Mouse (Mus musculus) cerebellum, adult 11 months (tissue): ENCODE measurements around the gene Chd8.
A peak's percentile ranks its signal among the peaks of the same experiment; 100 is the strongest.
"Not testable (repeated sequence)": the region's sequence is repeated elsewhere in the genome, so short reads cannot be mapped to it uniquely, and the experiment has no call there.

Experiments used
- DNase-seq: peaks from one replicate; pipeline ENCODE4 v3.0.0; 2022

The Chd8 gene

DNA sequence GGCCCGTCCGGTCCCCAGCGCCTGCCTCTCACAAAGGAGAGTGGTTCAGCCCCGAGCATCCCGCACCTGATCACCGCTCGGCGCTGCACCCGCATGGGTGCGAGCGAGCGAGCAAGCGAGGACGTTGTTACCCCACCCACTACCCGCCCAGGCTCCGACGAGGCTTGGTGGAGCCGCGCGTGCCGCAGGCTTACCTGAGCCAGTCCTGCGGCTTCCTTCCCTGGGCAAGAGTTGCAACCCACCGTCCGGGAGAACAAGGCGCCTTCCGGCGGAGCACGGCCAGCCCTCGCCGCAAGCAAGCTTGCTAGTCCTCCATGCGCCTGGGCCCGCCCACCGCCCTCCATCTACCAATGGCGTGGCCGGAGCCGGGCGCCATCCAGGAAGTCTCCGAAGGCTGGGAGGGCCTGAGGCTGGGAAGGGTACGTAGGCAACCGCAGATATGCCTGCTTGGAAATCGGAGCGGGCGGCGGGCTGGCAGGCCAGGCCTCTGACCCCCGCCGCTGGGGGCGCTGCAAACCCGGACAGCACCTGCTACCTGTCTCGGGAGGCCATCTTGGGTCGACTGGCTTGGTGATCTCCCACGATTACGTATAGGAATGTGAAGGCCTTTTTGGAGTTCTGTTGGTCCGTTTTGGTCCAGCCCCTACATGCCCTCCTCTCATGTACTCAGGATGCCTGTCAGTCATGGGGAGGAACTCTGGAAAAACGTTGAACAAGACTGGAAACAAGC is at the start of gene Chd8:
Gene Chd8, minus strand, starts transcription at position 297 of the 730 bp plus-strand sequence.
- peak; percentile 98 for DNase-seq

- DNase-seq: no peak
Observed at GRCm38 (mm10) chr14:52306100-52306499, 48.5 kb upstream of the Chd8 start.

DNA sequence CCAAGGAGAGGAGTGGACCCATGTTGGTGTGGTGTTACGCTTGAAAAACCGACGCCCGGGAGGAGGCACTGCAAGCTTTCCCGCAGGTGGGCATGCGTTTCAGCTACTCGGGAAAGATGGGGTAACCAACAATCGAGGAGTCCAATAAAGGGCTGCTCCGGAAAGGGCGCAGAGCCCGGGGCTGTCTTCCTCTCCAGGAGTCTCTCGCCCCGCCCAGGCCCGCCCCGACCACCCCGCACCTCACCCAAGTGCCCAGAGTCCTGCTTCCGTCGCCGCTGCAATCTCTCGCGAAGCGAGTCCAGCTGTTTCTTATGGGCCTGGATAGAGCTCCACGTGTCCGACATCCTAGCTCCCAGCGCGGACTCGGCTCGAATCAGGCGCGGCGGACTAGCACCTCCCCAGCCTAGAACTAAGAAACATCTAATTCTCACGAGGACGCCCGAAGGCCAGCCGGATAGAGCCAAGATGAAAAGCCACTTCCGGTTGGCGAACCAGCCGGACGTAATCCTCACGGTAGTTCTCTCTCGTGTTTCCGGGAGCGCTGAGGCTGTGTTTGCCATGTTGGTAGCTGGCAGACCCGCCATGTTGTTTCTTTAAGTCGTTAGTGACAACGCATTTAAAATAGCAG is 47.2 kb upstream of the Chd8 start, which contains the start of gene Mettl3:
Gene Mettl3, minus strand, starts transcription at position 485 of the 628 bp plus-strand sequence.
- peak; percentile 86 for DNase-seq

DNA sequence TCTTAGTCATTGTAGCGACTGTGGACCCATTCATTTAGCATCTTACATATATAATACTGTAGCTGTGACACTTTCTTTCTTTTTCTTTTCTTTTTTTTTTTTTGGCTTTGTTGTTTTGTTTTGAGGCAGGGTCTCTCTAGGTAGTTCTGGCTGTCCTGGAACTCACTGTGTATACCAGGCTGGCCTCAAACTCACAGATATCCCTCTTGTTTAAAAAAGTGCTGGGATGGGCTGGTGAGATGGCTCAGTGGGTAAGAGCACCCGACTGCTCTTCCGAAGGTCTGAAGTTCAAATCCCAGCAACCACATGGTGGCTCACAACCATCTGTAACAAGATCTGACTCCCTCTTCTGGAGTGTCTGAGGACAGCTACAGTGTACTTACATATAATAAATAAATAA is 45.9 kb upstream of the Chd8 start:
- DNase-seq: not testable (repeated sequence)

DNA sequence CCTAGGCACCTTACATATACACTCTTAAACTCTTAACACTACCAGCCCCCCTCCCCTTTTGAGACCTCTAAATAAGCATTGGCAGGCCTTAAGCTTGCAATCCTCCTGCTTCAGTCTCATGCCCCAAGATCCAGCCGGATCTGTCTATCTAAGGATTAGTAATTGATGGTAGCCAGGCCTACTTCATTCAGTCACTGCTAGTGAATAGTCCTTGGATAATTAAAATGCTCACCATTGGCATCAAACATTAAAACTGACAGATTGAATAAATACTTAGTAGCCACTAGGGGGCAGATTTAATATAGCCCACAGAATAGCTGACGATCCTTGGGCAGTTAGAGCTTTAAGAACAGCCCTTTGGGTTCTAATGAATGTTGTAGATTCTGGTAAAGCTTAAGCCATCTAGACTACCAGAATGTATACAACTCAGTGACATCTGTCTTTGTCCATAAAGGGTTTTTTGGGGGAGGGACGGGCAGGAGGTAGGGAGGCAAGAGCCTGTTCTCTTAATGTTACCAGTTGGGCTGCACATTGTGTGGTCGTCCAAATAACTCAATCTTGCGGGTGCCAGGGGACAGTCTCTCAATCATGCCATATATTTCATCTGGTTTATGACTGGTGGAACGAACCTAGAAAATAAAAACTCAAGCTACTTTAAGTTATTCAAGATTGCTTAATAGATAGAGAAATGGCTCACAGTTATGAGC is 38.1 kb upstream of the Chd8 start:
- no peak for DNase-seq

GRCm38 (mm10) chr14:52284191-52284590 is 26.6 kb upstream of the Chd8 start:
- DNase-seq: no peak

DNA sequence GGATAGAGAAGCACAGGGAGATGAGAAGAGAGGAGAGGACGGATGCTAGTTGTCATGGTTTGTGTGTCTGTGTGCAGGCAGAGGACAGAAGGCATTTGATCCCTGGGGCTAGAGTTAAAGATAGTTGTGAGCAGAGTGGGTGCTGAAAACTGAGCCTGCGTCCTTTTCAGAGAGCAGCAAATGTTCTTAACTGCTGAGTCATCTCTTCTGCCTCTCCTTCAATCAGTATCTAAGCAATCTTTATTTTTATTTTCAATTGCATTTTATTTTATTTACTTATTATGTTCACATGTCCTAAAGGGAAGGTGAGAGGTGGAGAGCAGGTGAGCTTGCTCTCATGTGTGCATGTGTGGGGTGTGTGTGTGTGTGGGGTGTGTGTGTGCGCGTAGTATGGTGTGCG is 26.0 kb upstream of the Chd8 start:
- DNase-seq: no peak

GRCm38 (mm10) chr14:52279747-52280120 is 22.2 kb upstream of the Chd8 start:
- no peak for DNase-seq

DNA sequence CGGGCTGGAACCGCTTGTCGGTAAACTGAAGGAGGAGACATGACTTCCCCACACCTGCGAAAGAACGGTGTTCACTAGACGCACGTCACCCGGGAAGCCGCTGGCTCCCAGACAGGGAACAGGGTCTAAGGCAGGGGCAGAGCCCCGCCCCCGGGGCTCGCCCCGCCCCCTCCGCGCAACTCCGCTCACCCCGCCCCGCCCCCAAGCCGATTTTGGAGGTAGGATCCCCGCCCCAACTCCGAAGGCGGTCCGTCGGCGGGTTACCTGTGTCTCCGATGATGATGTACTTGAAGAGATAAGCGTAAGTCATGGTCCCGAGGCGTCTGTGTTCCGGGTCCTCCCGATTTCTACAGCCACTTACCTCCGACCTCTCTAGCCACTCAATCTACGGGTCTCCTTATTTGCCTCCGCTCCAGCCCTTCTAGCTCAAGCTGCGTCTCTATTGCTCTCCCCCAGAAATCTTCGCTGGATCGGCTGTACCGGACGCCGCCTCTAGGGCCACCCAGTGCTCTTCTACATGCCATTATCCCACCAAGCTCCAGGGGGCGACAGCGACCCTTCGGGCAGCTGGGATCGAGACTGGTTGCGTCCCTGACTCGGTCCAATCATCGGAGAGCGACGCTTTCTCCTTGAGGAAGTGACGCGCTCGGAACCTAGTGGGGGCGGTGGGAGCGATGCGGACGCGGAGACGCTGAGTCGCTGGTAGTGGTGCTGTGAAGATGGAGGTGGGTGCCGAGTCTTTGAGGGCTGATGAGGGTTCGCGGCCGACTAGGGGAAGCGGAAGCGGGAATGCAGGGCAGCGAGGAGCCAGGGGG is 21.6 kb upstream of the Chd8 start, which contains the start of the genes Tox4 and Rab2b:
Gene Tox4, plus strand, starts transcription at position 215 of the 815 bp plus-strand sequence.
Gene Rab2b, minus strand, starts transcription at position 614 of the 815 bp plus-strand sequence.
- peak; percentile 98 for DNase-seq

GRCm38 (mm10) chr14:52277210-52277609 is 19.6 kb upstream of the Chd8 start:
- no peak for DNase-seq

DNA sequence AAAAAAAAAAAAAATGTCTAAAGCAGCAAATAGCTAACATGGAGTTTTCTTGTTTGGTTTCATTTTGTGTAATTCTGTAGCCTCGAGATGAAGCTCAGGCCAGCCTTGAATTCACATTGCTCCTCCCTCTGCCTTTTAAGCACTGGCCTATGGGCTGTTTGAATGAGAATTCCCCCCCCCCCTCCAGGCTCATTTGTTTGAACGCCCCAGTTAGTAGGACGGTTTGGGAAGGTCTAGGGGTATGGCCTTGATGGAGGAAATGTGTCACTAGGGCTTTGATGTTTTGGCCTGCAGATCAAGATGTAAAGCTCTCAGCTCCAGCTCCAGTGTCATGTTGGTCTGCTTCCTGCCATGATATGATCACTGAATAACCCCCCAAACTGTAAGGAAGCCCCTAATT is 15.2 kb upstream of the Chd8 start:
- DNase-seq: no peak

DNA sequence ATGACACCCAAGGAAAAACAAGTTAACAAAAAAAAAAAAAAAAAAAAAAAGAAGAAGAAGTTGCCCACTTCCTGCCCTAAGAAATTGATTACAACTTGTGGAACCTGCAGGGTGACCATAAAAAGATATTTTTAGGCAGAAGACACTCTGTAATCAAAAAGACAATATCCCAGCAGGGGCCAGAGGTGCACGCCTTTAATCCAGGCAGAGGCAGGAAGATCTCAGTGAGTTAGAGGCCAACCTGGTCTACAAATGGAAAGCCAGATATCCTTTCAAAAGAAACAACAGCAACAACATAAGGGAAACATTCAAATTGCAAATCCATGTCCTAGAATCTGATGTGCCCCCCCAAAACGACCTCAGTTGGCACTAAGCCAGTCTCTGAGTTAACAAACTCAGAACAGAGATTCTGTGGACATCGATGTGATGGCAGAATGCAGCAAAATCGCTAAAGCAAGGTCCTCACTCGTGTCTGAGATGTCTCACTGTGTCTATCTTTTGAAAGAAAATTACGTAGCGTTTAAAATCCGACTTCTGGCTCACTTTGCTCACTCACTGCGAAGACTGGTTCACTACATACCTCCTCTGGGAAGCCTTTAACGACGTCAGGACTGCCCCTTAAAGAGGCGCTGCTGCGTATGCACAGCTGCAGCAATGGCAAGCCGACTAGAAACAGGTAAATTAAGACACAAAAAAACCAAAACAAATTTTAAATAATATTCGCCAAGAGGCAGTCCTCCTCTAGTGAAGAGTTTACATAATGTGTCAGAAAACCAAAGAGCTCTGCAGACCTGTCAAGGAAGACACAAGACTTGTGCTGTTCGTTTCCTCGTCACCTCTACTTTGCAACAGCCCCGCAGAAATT is 1.0 kb downstream of the Chd8 start:
- no peak for DNase-seq

- DNase-seq: no peak
Observed at GRCm38 (mm10) chr14:52246129-52246528, 11.5 kb downstream of the Chd8 start.

DNA sequence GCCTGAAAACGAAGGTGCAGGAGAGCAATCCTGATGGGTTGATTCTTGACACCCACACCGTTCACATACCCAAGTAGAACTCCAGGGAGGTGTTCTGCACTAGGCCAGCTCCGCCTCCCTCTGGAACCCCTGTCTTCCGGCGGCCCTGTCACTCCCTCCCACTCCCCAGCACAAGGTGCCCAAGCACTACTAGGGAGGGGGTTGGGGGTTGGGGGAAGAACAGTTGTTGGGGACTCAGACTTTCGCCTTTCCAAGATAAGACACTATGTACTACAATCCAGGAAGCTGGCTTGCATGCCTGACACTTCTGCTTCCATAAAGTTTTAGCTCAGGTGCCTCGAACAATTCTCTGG is 12.9 kb downstream of the Chd8 start:
- DNase-seq: no peak

GRCm38 (mm10) chr14:52244041-52244689 is 13.4 kb downstream of the Chd8 start:
- DNase-seq: peak; percentile 98

GRCm38 (mm10) chr14:52236216-52236615 is 21.4 kb downstream of the Chd8 start:
- no peak for DNase-seq

- no peak for DNase-seq
Observed at GRCm38 (mm10) chr14:52235165-52235564, 22.4 kb downstream of the Chd8 start.

- DNase-seq: no peak
Observed at GRCm38 (mm10) chr14:52232249-52232648, 25.3 kb downstream of the Chd8 start.

- no peak for DNase-seq
Observed at GRCm38 (mm10) chr14:52225972-52226371, 31.6 kb downstream of the Chd8 start.

DNA sequence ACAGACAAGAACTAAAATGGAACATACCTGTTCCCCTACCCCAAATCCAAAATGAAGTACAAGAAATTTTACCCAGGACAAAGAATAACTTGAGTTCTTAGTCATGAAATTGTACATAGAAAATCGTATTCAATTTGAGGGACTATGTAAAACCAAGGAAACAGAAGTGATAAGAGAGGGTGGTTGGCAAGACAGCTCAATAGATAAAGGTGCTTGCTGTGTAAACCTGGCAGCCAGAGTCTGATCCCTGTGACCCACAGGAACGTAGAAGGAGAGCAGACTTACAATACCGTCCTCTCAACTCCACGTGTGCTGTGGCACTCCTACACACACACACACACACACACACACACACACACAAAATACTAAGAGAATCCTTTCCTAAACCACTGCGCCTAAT is 40.3 kb downstream of the Chd8 start:
- DNase-seq: no peak

GRCm38 (mm10) chr14:52199412-52199811 is 58.2 kb downstream of the Chd8 start:
- DNase-seq: no peak
